Mouse (Mus musculus) heart, embryonic 11.5 days (tissue): ENCODE results near the gene Mxra8. TPM values are rescaled to one million over a fixed set of nuclear protein-coding genes. Genes with fewer than 3 reads are reported as not detected.

Experiments
- ATAC-seq: fragments of 200-750 bp; cut with Nextera tagmentation; replicated peaks from 2 replicates; pipeline ENCODE4 v1.8.0; 2017; ENCODE audit warnings: moderate library complexity; ENCODE audit not compliant: insufficient number of reproducible peaks, low FRiP score, low TSS enrichment
- H3K27ac ChIP-seq: fragments of 300-500 bp; sonication (generic); 2 replicates; pipeline ENCODE4 v1.5.1; 2014; ENCODE audit warnings: mild to moderate bottlenecking, low read depth, low read length
- H3K27me3 ChIP-seq: fragments of 300-500 bp; sonication (generic); 2 replicates; pipeline ENCODE4 v1.6.1; 2014; ENCODE audit warnings: mild to moderate bottlenecking, low read length, mixed read lengths; ENCODE audit not compliant: control insufficient read depth, insufficient read depth
- H3K36me3 ChIP-seq: fragments of 300-500 bp; sonication (generic); 2 replicates; pipeline ENCODE4 v1.6.1; 2014; ENCODE audit warnings: mild to moderate bottlenecking, low read length, moderate library complexity, mixed read lengths; ENCODE audit not compliant: control insufficient read depth, insufficient read depth
- H3K4me1 ChIP-seq: fragments of 300-500 bp; sonication (generic); 2 replicates; pipeline ENCODE4 v1.6.1; 2014; ENCODE audit warnings: low read length; ENCODE audit not compliant: control insufficient read depth, insufficient read depth
- H3K4me2 ChIP-seq: fragments of 300-500 bp; sonication (generic); 2 replicates; pipeline ENCODE4 v1.6.1; 2014; ENCODE audit warnings: mild to moderate bottlenecking, moderate library complexity
- H3K4me3 ChIP-seq: fragments of 300-500 bp; sonication (generic); 2 replicates; pipeline ENCODE4 v1.5.1; 2014; ENCODE audit warnings: low read depth, low read length
- H3K9ac ChIP-seq: fragments of 300-500 bp; sonication (generic); 2 replicates; pipeline ENCODE4 v1.6.1; 2014; ENCODE audit warnings: mild to moderate bottlenecking, low read depth, low read length, moderate library complexity
- H3K9me3 ChIP-seq: fragments of 300-500 bp; sonication (generic); replicated peaks from 2 replicates; pipeline ENCODE4 v1.6.1; 2016; ENCODE audit warnings: low read length; ENCODE audit not compliant: control insufficient read depth
- WGBS: fragments of 180-500 bp; shearing (Covaris S2); extraction: QIAGEN DNeasy Blood & Tissue Kit; methylation state at CpG from one replicate; pipeline ENCODE4 v1.1.7; 2014; ENCODE audit not compliant: insufficient replicate concordance; 5-methylcytosine and 5-hydroxymethylcytosine counted together
- polyA plus RNA-seq: library from polyadenylated mRNA; unstranded; fragments of >200 nt; fragmentation: Nextera tagmentation; extraction: Ambion mirVana; gene quantifications from 2 replicates; pipeline ENCODE4 v1.2.1, GENCODE M21; 2014

Mxra8 gene
- polyA plus RNA-seq, 1 experiment from 2014 or later = 34.5 TPM

GRCm38 (mm10) chr4:155840076-155841002, 859 bp downstream of the Mxra8 start:
- Histone ChIP-seq H3K4me2 (peak overlapping the region; percentile 95), H3K36me3 (no peaks in the 10 kb centered on the region; the same call in 1 of the 2 replicates), H3K9me3 (no peaks in the 10 kb centered on the region), H3K27ac (peak overlapping the region; percentile 71), H3K9ac (peak overlapping the region; percentile 77), H3K4me3 (peak overlapping the region; percentile 58), H3K27me3 (peaks cover 5% of the 10 kb centered on the region; the same call in 1 of the 2 replicates), H3K4me1 (peaks cover 38% of the 10 kb centered on the region)
- no peak; the same call in 1 of the 2 replicates for ATAC-seq
- 6% methylated on average over 8 of the region's 8 CpGs for WGBS

GRCm38 (mm10) chr4:155841003-155841454, 1.5 kb downstream of the Mxra8 start:
- peak; percentile 75 for ATAC-seq
- H3K4me3 ChIP-seq = peak overlapping the region; percentile 58
- H3K9ac ChIP-seq = peak overlapping the region; percentile 70
- no peaks in the 10 kb centered on the region for H3K9me3 ChIP-seq
- under 1% methylated on average over 32 of the region's 32 CpGs for WGBS
- H3K27ac ChIP-seq = no peak overlapping the region
- H3K4me1 ChIP-seq = peaks cover 38% of the 10 kb centered on the region
- no peaks in the 10 kb centered on the region; the same call in 1 of the 2 replicates for H3K36me3 ChIP-seq
- peaks cover 5% of the 10 kb centered on the region; the same call in 1 of the 2 replicates for H3K27me3 ChIP-seq
- peak overlapping the region; percentile 95 for H3K4me2 ChIP-seq

DNA sequence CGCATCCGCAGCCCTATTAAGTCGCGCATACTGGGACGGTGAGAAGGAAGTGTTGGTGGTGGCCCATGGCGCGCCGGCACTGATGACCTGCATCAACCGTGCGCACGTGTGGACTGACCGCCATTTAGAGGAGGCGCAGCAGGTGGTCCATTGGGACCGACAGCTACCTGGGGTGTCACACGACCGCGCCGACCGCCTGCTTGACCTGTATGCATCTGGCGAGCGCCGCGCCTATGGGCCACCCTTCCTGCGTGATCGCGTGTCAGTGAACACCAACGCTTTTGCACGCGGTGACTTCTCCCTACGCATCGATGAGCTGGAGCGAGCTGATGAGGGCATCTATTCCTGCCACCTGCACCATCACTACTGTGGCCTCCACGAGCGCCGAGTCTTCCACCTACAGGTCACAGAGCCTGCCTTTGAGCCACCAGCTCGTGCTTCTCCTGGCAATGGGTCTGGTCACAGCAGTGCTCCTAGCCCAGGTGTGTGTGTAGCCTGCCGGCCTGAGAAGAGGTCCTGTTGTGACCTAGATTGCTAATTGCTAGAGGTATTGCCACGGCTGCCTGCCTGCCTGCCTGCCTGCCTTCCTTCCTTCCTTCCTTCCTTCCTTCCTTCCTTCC, 2.3 kb downstream of the Mxra8 start:
- Histone ChIP-seq H3K4me3 (peak overlapping the region; percentile 58), H3K9ac (0 out of 2 replicates have a peak overlapping the region, but pooled peaks have one; percentile 16), H3K9me3 (no peaks in the 10 kb centered on the region), H3K4me1 (peaks cover 38% of the 10 kb centered on the region), H3K4me2 (peak overlapping the region; percentile 95), H3K36me3 (no peaks in the 10 kb centered on the region; the same call in 1 of the 2 replicates), H3K27me3 (peaks cover 5% of the 10 kb centered on the region; the same call in 1 of the 2 replicates), H3K27ac (no peak overlapping the region)
- no peak for ATAC-seq
- WGBS = 41% methylated on average over 38 of the region's 38 CpGs

DNA sequence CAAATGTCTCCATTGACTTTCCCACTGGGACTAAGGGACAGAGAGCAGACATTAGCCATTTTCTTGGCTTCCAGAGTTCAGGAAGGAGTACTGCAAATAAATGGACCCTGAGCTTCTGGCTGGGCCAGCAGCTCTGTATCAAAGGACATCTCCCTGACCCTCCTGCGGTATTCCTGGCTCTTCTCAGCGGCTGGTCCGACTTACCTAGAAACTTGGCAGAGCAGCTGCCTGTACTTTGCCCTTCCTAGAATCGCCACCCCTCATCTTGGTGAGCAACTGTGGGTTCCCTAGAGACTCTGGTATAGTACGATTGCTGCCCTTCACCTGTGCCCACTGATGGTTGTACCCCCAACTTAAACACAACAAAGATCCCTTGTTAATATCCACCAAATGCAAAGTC, 3.8 kb downstream of the Mxra8 start:
- H3K36me3 ChIP-seq = no peaks in the 10 kb centered on the region; the same call in 1 of the 2 replicates

GRCm38 (mm10) chr4:155846871-155847578, 7.5 kb downstream of the Mxra8 start, which contains the start of gene Dvl1:
Gene Dvl1, plus strand, starts transcription at chr4:155847402.
- Histone ChIP-seq H3K36me3 (no peaks in the 10 kb centered on the region), H3K4me3 (peak within 1 kb of the TSS; percentile 83), H3K27ac (peak within 1 kb of the TSS; percentile 41; the same call in 1 of the 2 replicates), H3K9me3 (no peaks in the 10 kb centered on the region), H3K4me2 (peak within 1 kb of the TSS; percentile 98), H3K27me3 (no peaks in the 10 kb centered on the region), H3K4me1 (peaks cover 11% of the 10 kb centered on the region), H3K9ac (peak within 1 kb of the TSS; percentile 84)
- peak; percentile 91 for ATAC-seq
- WGBS = 2% methylated on average over 52 of the region's 65 CpGs

More for the DNA sequence above, 3.8 kb downstream of the Mxra8 start:
- 89% methylated on average over 5 of the region's 5 CpGs for WGBS
- no peak overlapping the region for H3K27ac ChIP-seq
- H3K27me3 ChIP-seq = peaks cover 5% of the 10 kb centered on the region; the same call in 1 of the 2 replicates
- H3K9me3 ChIP-seq = no peaks in the 10 kb centered on the region
- no peak overlapping the region for H3K4me3 ChIP-seq
- no peak overlapping the region for H3K4me2 ChIP-seq
- peaks cover 35% of the 10 kb centered on the region for H3K4me1 ChIP-seq
- no peak for ATAC-seq
- no peak overlapping the region for H3K9ac ChIP-seq

GRCm38 (mm10) chr4:155847591-155848352, 8.3 kb downstream of the Mxra8 start:
- no peaks in the 10 kb centered on the region for H3K36me3 ChIP-seq
- H3K9ac ChIP-seq = peak overlapping the region; percentile 84
- peak overlapping the region; percentile 83 for H3K4me3 ChIP-seq
- peak overlapping the region; percentile 41; the same call in 1 of the 2 replicates for H3K27ac ChIP-seq
- peaks cover 11% of the 10 kb centered on the region for H3K4me1 ChIP-seq
- peak overlapping the region; percentile 98 for H3K4me2 ChIP-seq
- ATAC-seq = peak; percentile 20; the same call in 1 of the 2 replicates
- no peaks in the 10 kb centered on the region for H3K9me3 ChIP-seq
- 3% methylated on average over 59 of the region's 69 CpGs for WGBS
- H3K27me3 ChIP-seq = no peaks in the 10 kb centered on the region

DNA sequence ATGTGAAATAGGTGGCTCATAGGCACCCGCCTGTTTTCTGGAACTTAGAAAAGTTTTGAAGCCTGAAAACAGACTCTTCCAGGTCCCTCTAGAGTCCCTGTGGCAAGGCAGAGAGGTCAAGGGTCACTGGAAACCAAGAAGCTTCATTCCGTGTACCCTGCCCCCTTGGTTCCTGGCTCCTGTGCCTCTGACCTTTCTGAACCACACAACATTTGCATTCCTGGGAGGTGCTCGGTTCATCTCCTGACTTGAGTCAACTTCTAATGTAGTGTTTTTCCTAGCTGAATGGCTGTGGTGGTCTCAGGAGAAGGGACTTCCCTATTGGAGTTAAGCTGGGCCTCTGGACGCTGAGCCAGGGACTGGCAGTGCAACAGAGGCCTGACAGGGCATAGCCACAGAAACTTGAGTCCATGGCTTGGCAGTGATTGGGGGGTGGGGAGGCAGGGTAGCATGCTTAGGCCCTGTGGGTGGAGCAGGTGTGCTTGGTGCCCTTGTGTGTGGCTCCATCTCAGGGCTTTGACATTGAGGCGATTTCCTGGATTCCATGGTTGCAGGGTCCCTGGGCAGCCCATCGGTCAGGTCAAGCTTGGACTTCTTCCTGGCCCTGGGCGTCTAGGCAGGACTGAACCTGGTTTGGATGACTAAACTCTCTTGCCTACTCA, 9.1 kb downstream of the Mxra8 start:
- Histone ChIP-seq H3K9me3 (no peaks in the 10 kb centered on the region), H3K4me1 (peaks cover 11% of the 10 kb centered on the region), H3K4me3 (peak overlapping the region; percentile 83), H3K27me3 (no peaks in the 10 kb centered on the region), H3K9ac (peak overlapping the region; percentile 84; the same call in 1 of the 2 replicates), H3K27ac (no peak overlapping the region), H3K36me3 (no peaks in the 10 kb centered on the region), H3K4me2 (peak overlapping the region; percentile 98)
- 64% methylated on average over 7 of the region's 7 CpGs for WGBS
- ATAC-seq = no peak
